Mouse (Mus musculus) small intestine, adult 2 months (tissue): ENCODE data around the gene Kif19a.

Experiments
- CTCF ChIP-seq: fragments of 200-500 bp; IDR thresholded peaks from 2 replicates; pipeline ENCODE4 v1.5.1; 2012; ENCODE audit warnings: low read depth, mild to moderate bottlenecking, control low read depth, inconsistent platforms, low read length, moderate library complexity, mixed read lengths; ENCODE audit not compliant: insufficient replicate concordance, insufficient read length; ENCODE audit errors: extremely low read depth
- POLR2A ChIP-seq: fragments of 200-500 bp; IDR thresholded peaks from 2 replicates; pipeline ENCODE4 v1.6.1; 2012; ENCODE audit warnings: low read depth, mild to moderate bottlenecking, control low read depth, inconsistent platforms, low read length, moderate library complexity

- TF ChIP-seq POLR2A, result no peak
- peak; percentile 86; the same call in 1 of the 2 replicates for TF ChIP-seq CTCF
Observed at GRCm38 (mm10) chr11:114812731-114813240, 47.6 kb downstream of the Kif19a start.
